Mouse (Mus musculus) kidney, embryonic 16.5 days (tissue): ENCODE results near the gene Dnah14. TPM values are rescaled to one million over a fixed set of nuclear protein-coding genes. Genes with fewer than 3 reads are reported as not detected.

Experiments
- ATAC-seq: fragments of 200-750 bp; cut with Nextera tagmentation; 2 replicates; pipeline ENCODE4 v1.8.0; 2017; ENCODE audit warnings: moderate TSS enrichment; ENCODE audit not compliant: low FRiP score, low TSS enrichment
- H3K27ac ChIP-seq: fragments of 300-500 bp; sonication (generic); 2 replicates; pipeline ENCODE4 v1.5.1; 2014; ENCODE audit warnings: low read length
- H3K27me3 ChIP-seq: fragments of 300-500 bp; sonication (generic); 2 replicates; pipeline ENCODE4 v1.6.1; 2014; ENCODE audit warnings: low read length, control low read depth, mixed read lengths; ENCODE audit not compliant: insufficient read depth
- H3K36me3 ChIP-seq: fragments of 300-500 bp; sonication (generic); 2 replicates; pipeline ENCODE4 v1.6.1; 2014; ENCODE audit warnings: low read length, control low read depth, mixed read lengths; ENCODE audit not compliant: insufficient read depth
- H3K4me1 ChIP-seq: fragments of 300-500 bp; sonication (generic); 2 replicates; pipeline ENCODE4 v1.6.1; 2014; ENCODE audit warnings: low read length, control low read depth, mixed read lengths; ENCODE audit not compliant: insufficient read depth
- H3K4me2 ChIP-seq: fragments of 300-500 bp; sonication (generic); replicated peaks from 2 replicates; pipeline ENCODE4 v1.6.1; 2014; ENCODE audit warnings: low read depth, low read length
- H3K4me3 ChIP-seq: fragments of 300-500 bp; sonication (generic); 2 replicates; pipeline ENCODE4 v1.5.1; 2014; ENCODE audit warnings: mild to moderate bottlenecking, low read length
- H3K9ac ChIP-seq: fragments of 300-500 bp; sonication (generic); replicated peaks from 2 replicates; pipeline ENCODE4 v1.6.1; 2014; ENCODE audit warnings: low read length
- H3K9me3 ChIP-seq: fragments of 300-500 bp; sonication (generic); 2 replicates; pipeline ENCODE4 v1.6.1; 2016; ENCODE audit warnings: low read length, control low read depth
- WGBS: fragments of 180-500 bp; shearing (Covaris S2); extraction: QIAGEN DNeasy Blood & Tissue Kit; methylation state at CpG from one replicate; pipeline ENCODE4 v1.1.7; 2014; 5-methylcytosine and 5-hydroxymethylcytosine counted together
- polyA plus RNA-seq: library from polyadenylated mRNA; unstranded; fragments of >200 nt; fragmentation: Nextera tagmentation; extraction: Ambion mirVana; gene quantifications from 2 replicates; pipeline ENCODE4 v1.2.1, GENCODE M21; 2015

The Dnah14 gene
- polyA plus RNA-seq, 1 experiment from 2014 or later, result 0.91 TPM

DNA sequence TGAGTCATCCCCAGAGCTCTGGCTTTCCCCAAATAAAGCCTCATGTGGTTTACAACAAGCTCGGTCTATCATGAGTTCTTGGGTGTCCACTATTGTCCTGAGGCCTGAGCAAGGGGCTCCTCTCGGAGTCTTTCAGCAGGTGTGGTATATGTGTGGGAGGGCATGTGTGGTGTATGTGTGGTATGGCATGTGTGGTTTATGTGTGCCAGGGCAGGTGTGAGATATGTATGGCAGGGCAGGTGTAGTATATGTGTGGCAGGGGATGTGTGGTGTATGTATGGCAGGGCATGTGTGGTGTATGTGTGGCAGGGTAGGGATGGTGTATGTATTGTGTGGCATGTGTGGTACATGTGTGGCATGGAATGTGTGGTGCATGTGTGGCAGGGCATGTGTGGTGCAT, 64.0 kb downstream of the Dnah14 start:
- Histone ChIP-seq H3K4me2 (no peak overlapping the region), H3K27me3 (no peaks in the 10 kb centered on the region), H3K4me1 (no peaks in the 10 kb centered on the region), H3K27ac (no peak overlapping the region), H3K36me3 (no peaks in the 10 kb centered on the region), H3K4me3 (no peak overlapping the region), H3K9ac (no peak overlapping the region), H3K9me3 (no peaks in the 10 kb centered on the region)
- no peak for ATAC-seq
- WGBS, result 75% methylated on average over 2 of the region's 2 CpGs

DNA sequence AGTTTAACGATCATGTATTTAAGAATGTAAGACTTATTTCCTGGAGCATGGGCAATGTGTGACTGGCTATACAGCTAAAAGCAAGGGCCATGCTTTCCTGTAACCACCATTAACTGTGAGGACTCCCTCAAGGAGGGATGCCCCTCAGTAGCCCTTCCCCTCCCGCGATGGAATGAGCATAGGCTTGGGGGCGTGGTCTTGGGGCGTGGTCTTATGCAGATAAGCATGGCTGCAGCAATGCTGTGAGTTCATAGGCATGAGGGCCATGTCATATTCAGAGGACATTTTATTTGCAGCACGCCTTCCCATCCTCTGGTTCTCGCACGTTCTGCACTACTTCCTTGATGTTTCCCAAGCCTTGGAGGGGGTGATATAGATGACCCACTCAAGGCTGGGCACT, 71.1 kb downstream of the Dnah14 start:
- H3K4me3 ChIP-seq, result no peak overlapping the region
- no peaks in the 10 kb centered on the region for H3K36me3 ChIP-seq
- H3K9ac ChIP-seq, result no peak overlapping the region
- no peaks in the 10 kb centered on the region for H3K9me3 ChIP-seq
- 43% methylated on average over 8 of the region's 8 CpGs for WGBS
- no peaks in the 10 kb centered on the region for H3K27me3 ChIP-seq
- no peaks in the 10 kb centered on the region for H3K4me1 ChIP-seq
- ATAC-seq, result no peak
- no peak overlapping the region for H3K4me2 ChIP-seq
- no peak overlapping the region for H3K27ac ChIP-seq

DNA sequence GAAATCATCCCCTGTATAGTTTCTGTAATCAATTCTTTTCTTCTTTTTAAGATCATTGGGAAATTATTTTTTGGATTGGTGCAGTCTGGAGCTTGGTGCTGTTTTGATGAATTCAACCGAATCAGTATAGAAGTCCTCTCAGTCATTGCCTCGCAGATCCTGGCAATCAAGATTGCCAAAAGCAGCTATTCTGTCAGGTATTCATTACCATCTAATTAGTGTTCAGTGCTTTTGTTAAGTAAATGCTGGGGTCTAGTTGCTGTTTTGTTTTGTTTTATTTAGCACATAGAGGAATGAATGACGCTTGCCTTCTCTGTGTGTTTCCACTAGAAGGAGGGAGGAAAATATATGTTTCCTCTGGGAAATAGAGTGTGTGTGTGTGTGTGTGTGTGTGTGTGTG, 77.1 kb downstream of the Dnah14 start:
- WGBS, result 63% methylated on average over 3 of the region's 3 CpGs
- H3K4me2 ChIP-seq, result no peak overlapping the region
- no peak overlapping the region for H3K9ac ChIP-seq
- no peaks in the 10 kb centered on the region for H3K36me3 ChIP-seq
- no peaks in the 10 kb centered on the region for H3K9me3 ChIP-seq
- H3K27ac ChIP-seq, result no peak overlapping the region
- H3K27me3 ChIP-seq, result no peaks in the 10 kb centered on the region
- no peak for ATAC-seq
- no peak overlapping the region for H3K4me3 ChIP-seq
- no peaks in the 10 kb centered on the region for H3K4me1 ChIP-seq

DNA sequence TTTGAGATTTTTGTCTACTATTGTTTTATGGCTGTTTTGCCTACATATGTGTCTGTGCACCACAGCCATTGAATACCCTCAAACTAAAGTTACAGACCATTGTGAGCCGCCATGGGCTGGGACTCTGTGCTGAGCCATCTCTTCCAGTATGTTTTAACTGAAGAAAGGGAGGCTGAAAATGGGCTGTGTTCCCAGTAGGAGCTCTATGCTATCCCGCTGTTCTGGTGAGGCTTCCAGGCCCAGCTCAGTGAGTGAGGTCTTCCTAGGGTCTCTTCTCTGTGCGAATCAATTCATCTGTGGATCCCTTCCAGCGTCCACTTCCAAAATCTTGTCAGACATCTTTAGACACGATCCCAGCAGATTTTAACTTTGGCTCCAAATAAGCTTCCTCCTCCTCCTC, 80.1 kb downstream of the Dnah14 start:
- Histone ChIP-seq H3K4me2 (no peak overlapping the region), H3K27me3 (no peaks in the 10 kb centered on the region), H3K9ac (no peak overlapping the region), H3K27ac (no peak overlapping the region), H3K4me1 (no peaks in the 10 kb centered on the region), H3K36me3 (no peaks in the 10 kb centered on the region), H3K9me3 (no peaks in the 10 kb centered on the region), H3K4me3 (no peak overlapping the region)
- 85% methylated on average over 5 of the region's 5 CpGs for WGBS
- ATAC-seq, result no peak

DNA sequence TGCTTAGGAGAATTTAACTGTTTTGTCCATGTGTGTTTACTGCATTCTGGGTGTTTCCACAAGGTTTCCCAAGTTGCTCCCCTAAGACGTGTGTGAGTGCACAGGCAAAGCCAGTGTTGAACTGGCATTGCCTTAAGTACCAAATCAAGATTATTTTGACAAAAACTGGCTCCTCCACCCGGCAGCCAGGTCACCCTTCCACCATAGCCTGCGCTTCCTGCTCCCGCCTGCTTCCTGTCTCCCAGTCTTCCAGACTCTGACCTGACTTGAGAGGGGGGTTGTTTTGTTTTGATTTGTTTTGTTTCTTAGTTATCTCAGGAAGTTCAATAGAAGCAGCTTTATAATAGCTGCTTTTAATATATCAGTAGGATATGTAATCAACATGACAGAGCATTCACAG, 90.4 kb downstream of the Dnah14 start:
- ATAC-seq, result no peak
- Histone ChIP-seq H3K4me3 (no peak overlapping the region), H3K9me3 (no peaks in the 10 kb centered on the region), H3K27ac (no peak overlapping the region), H3K4me2 (no peak overlapping the region), H3K27me3 (no peaks in the 10 kb centered on the region), H3K9ac (no peak overlapping the region), H3K4me1 (peaks cover 8% of the 10 kb centered on the region; the same call in 1 of the 2 replicates), H3K36me3 (no peaks in the 10 kb centered on the region)
- WGBS, result 40% methylated on average over 4 of the region's 4 CpGs

DNA sequence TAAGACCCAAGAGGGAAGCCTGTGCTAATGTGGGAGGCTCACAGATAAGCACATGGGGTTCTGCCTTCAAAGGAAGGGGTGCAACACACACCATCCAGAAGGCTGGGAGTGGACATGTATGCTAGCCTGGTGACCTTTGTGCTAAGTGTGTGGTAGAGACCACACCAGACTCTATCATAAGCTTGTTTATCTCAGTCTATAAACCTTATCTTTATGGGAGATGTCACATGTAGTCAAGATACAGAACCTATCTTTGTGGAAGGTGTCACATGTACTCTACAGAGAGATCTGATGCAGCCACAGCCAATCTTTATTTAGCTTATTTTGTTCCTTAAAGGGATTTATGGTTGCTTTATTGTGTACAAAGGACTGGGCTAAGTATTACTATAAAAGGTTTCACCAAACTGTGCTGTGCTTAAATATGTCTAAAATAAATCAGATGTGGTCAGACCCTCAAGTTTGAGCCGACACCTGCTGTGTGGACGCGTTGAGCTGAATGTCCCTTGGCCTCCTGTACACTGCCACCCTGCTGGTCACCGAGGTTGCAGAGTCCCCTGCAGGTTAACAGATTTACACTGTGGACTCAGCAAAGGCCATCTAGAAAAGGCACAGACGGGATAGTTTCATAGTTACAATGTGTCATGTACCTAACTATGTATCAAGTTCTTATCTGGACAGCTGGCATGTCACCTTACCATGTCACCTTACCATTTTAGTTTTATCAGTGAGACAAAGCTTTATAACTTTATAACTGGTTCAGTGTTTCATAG, 118.6 kb downstream of the Dnah14 start:
- H3K9me3 ChIP-seq, result no peaks in the 10 kb centered on the region
- H3K27me3 ChIP-seq, result no peaks in the 10 kb centered on the region
- ATAC-seq, result no peak
- 82% methylated on average over 5 of the region's 5 CpGs for WGBS
- H3K4me3 ChIP-seq, result no peak overlapping the region
- no peaks in the 10 kb centered on the region for H3K36me3 ChIP-seq
- no peak overlapping the region for H3K9ac ChIP-seq
- H3K4me1 ChIP-seq, result no peaks in the 10 kb centered on the region
- H3K27ac ChIP-seq, result no peak overlapping the region
- H3K4me2 ChIP-seq, result no peak overlapping the region

DNA sequence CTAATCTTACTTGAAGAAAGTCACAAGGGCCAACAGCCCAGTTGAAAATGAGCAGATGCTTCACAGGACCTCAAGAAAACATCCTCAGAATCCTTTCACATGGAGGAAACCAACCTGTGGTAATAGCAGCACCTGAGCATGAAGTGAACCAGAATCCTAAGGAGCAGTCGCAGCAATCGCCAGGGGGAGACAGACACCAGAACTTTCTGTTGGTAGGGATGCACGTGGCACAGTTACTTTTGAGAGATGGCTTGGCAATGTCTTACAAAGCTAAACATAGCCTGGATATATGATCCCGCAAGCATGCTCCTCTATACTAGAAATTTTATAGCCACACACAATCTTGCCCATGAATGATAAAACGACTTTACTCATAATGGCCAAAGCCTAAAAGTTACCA, 152.3 kb downstream of the Dnah14 start:
- H3K36me3 ChIP-seq, result no peaks in the 10 kb centered on the region
- no peak overlapping the region for H3K4me3 ChIP-seq
- ATAC-seq, result no peak
- no peaks in the 10 kb centered on the region for H3K9me3 ChIP-seq
- H3K27me3 ChIP-seq, result no peaks in the 10 kb centered on the region
- 54% methylated on average over 5 of the region's 5 CpGs for WGBS
- no peaks in the 10 kb centered on the region for H3K4me1 ChIP-seq
- H3K9ac ChIP-seq, result no peak overlapping the region
- no peak overlapping the region for H3K4me2 ChIP-seq
- no peak overlapping the region for H3K27ac ChIP-seq

DNA sequence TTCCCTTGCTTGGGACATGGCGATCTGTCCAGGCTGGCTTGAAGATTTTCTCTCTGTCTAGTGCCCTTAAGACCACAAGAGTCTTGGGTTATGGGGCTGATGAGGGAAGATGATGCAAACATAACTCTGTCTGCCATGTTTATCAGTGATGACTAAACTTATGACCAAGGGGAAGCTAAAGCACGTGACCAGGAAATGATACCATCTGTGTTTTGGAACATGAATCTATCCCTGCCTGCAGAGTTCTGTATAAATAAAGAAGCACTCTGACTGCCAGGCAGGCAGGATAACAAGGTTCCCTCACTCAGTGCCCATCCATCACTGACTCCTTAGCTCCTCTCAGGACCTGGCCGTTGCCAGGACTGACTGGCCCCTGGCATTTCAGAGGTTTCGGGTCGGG, 157.2 kb downstream of the Dnah14 start:
- Histone ChIP-seq H3K4me1 (no peaks in the 10 kb centered on the region), H3K36me3 (no peaks in the 10 kb centered on the region), H3K27me3 (no peaks in the 10 kb centered on the region), H3K9ac (no peak overlapping the region), H3K27ac (no peak overlapping the region), H3K9me3 (no peaks in the 10 kb centered on the region), H3K4me2 (no peak overlapping the region), H3K4me3 (no peak overlapping the region)
- ATAC-seq, result no peak
- 64% methylated on average over 5 of the region's 5 CpGs for WGBS

DNA sequence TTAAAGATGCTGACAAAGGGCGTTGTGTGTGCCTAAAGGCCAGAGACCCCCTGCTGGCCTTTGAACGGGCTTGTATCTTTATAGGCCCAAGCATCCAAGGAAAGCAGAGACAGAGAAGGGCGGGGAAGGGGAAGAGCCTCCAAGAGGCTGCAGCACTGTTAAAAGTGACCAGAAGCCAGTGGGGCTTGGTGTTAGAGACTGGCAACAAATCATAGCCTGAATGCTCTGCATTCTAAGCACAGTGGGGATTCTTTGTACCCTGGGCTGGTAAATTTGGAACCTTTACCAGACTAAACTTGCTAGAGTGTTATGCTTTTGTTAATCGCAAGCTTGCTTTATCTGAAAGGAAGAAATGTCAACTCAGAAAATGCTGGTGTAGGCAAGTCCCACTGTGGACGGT, 163.9 kb downstream of the Dnah14 start:
- Histone ChIP-seq H3K4me2 (no peak overlapping the region), H3K4me3 (no peak overlapping the region), H3K9ac (no peak overlapping the region), H3K27me3 (no peaks in the 10 kb centered on the region), H3K36me3 (no peaks in the 10 kb centered on the region), H3K4me1 (no peaks in the 10 kb centered on the region), H3K9me3 (no peaks in the 10 kb centered on the region), H3K27ac (no peak overlapping the region)
- WGBS, result 64% methylated on average over 5 of the region's 5 CpGs
- no peak for ATAC-seq

DNA sequence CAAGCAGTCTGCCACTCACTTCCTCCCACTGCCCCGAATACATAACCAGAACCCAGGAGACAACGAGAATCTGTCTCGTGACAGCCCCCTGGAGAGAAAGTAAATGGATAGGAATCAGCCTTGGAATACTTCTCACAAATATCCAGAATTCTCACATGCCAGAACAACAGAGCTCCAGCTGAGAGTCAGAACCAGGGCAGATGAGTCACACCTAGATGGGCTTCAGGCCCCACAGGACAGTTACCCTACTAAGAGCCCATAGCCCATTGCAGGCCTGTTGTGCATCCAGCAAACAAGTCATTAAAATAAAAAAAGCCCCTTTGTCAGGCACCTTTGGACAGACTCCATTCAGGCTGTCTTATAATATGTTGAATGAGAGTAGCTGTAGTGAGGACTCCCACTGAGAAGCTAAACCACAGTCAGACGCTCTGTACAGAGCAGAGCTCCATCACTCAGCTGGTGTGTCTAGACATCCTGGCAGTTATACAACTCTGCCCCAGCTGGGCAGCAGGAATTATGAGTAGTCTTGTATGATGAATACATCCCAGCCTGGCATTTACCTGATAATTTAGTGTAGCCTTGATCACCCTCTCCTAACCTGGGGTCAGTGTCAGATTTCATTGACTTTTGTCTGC, 166.0 kb downstream of the Dnah14 start:
- no peak overlapping the region for H3K27ac ChIP-seq
- H3K36me3 ChIP-seq, result no peaks in the 10 kb centered on the region
- no peak overlapping the region for H3K4me3 ChIP-seq
- H3K4me1 ChIP-seq, result no peaks in the 10 kb centered on the region
- 71% methylated on average over 4 of the region's 4 CpGs for WGBS
- H3K9me3 ChIP-seq, result no peaks in the 10 kb centered on the region
- no peak overlapping the region for H3K4me2 ChIP-seq
- H3K27me3 ChIP-seq, result no peaks in the 10 kb centered on the region
- no peak for ATAC-seq
- H3K9ac ChIP-seq, result no peak overlapping the region
